Mouse (Mus musculus): ENCODE results near the gene Ptprn. TPM values are rescaled to one million over a fixed set of nuclear protein-coding genes. Genes with fewer than 3 reads are reported as not detected.
"Not testable (repeated sequence)": the region's sequence is repeated elsewhere in the genome, so short reads cannot be mapped to it uniquely, and the experiment has no call there.

Ptprn gene
- polyA plus RNA-seq, 1 experiment from 2014 or later, result 2.0 TPM

- ATAC-seq (ENCODE audit: low read depth) (no peak), DNase-seq (ENCODE audit: low spot score) (no peak)
- no peak overlapping the region for H3K27ac ChIP-seq (replicated peaks; ENCODE audit: low read depth, low read length)
- no peak overlapping the region for H3K4me3 ChIP-seq (ENCODE audit: low read depth, low read length)
- H3K36me3 ChIP-seq (ENCODE audit: control insufficient read depth, insufficient read depth, low read length), result peaks cover 14% of the 10 kb centered on the region; the same call in 1 of the 2 replicates
- no peaks in the 10 kb centered on the region for H3K27me3 ChIP-seq (replicated peaks; ENCODE audit: control insufficient read depth, insufficient read depth, low read length)
- H3K9ac ChIP-seq (ENCODE audit: low read depth, low read length), result no peak overlapping the region
- H3K9me3 ChIP-seq (ENCODE audit: control insufficient read depth, low read length), result no peaks in the 10 kb centered on the region
- no peak overlapping the region for H3K4me2 ChIP-seq (ENCODE audit: low read depth, low read length)
- WGBS, result 75% methylated on average over 16 of the region's 16 CpGs
- peaks cover 4% of the 10 kb centered on the region; the same call in 1 of the 2 replicates for H3K4me1 ChIP-seq (ENCODE audit: control insufficient read depth, insufficient read depth, low read length)
Observed at GRCm38 (mm10) chr1:75247071-75247930, 17.0 kb downstream of the Ptprn start.

GRCm38 (mm10) chr1:75244836-75245235, 19.5 kb downstream of the Ptprn start:
- Histone ChIP-seq H3K4me1 (ENCODE audit: control insufficient read depth, insufficient read depth, low read length) (no peaks in the 10 kb centered on the region), H3K36me3 (ENCODE audit: control insufficient read depth, insufficient read depth, low read length) (peaks cover 32% of the 10 kb centered on the region), H3K4me3 (ENCODE audit: low read depth, low read length) (no peak overlapping the region), H3K9ac (ENCODE audit: low read depth, low read length) (no peak overlapping the region), H3K4me2 (ENCODE audit: low read depth, low read length) (no peak overlapping the region), H3K9me3 (ENCODE audit: control insufficient read depth, low read length) (no peaks in the 10 kb centered on the region), H3K27me3 (replicated peaks; ENCODE audit: control insufficient read depth, insufficient read depth, low read length) (no peaks in the 10 kb centered on the region), H3K27ac (replicated peaks; ENCODE audit: low read depth, low read length) (no peak overlapping the region)
- DNase-seq (ENCODE audit: low spot score) (peak; percentile 74), ATAC-seq (ENCODE audit: low read depth) (peak; percentile 76)
- 23% methylated on average over 4 of the region's 4 CpGs for WGBS

- Histone ChIP-seq H3K9ac (ENCODE audit: low read depth, low read length) (no peak overlapping the region), H3K27ac (replicated peaks; ENCODE audit: low read depth, low read length) (no peak overlapping the region), H3K4me2 (ENCODE audit: low read depth, low read length) (no peak overlapping the region), H3K4me3 (ENCODE audit: low read depth, low read length) (no peak overlapping the region), H3K27me3 (replicated peaks; ENCODE audit: control insufficient read depth, insufficient read depth, low read length) (no peaks in the 10 kb centered on the region), H3K36me3 (ENCODE audit: control insufficient read depth, insufficient read depth, low read length) (peaks cover 37% of the 10 kb centered on the region), H3K4me1 (ENCODE audit: control insufficient read depth, insufficient read depth, low read length) (no peaks in the 10 kb centered on the region), H3K9me3 (ENCODE audit: control insufficient read depth, low read length) (no peaks in the 10 kb centered on the region)
- no peak for DNase-seq (ENCODE audit: low spot score)
- 91% methylated on average over 12 of the region's 12 CpGs for WGBS
- no peak for ATAC-seq (ENCODE audit: low read depth)
Observed at GRCm38 (mm10) chr1:75244175-75244826, 20.0 kb downstream of the Ptprn start.

- 88% methylated on average over 14 of the region's 14 CpGs for whole genome bisulfite sequencing
- Histone ChIP-seq H3K4me1 (ENCODE audit: control insufficient read depth, insufficient read depth, low read length) (no peaks in the 10 kb centered on the region), H3K9me3 (ENCODE audit: control insufficient read depth, low read length) (no peaks in the 10 kb centered on the region), H3K27me3 (replicated peaks; ENCODE audit: control insufficient read depth, insufficient read depth, low read length) (no peaks in the 10 kb centered on the region), H3K27ac (replicated peaks; ENCODE audit: low read depth, low read length) (no peak overlapping the region), H3K4me3 (ENCODE audit: low read depth, low read length) (no peak overlapping the region), H3K36me3 (ENCODE audit: control insufficient read depth, insufficient read depth, low read length) (peaks cover 41% of the 10 kb centered on the region), H3K4me2 (ENCODE audit: low read depth, low read length) (no peak overlapping the region), H3K9ac (ENCODE audit: low read depth, low read length) (no peak overlapping the region)
- DNase-seq (ENCODE audit: low spot score) (no peak), ATAC-seq (ENCODE audit: low read depth) (no peak)
Observed at GRCm38 (mm10) chr1:75243411-75243810, 20.9 kb downstream of the Ptprn start.

- H3K27me3 ChIP-seq (replicated peaks; ENCODE audit: control insufficient read depth, insufficient read depth, low read length), result no peaks in the 10 kb centered on the region
- H3K36me3 ChIP-seq (ENCODE audit: control insufficient read depth, insufficient read depth, low read length), result peaks cover 37% of the 10 kb centered on the region
- DNase-seq (ENCODE audit: low spot score), result no peak
- no peak overlapping the region for H3K27ac ChIP-seq (replicated peaks; ENCODE audit: low read depth, low read length)
- WGBS, result 73% methylated on average over 10 of the region's 10 CpGs
- no peaks in the 10 kb centered on the region for H3K9me3 ChIP-seq (ENCODE audit: control insufficient read depth, low read length)
- no peak overlapping the region for H3K4me3 ChIP-seq (ENCODE audit: low read depth, low read length)
- no peak overlapping the region for H3K4me2 ChIP-seq (ENCODE audit: low read depth, low read length)
- H3K9ac ChIP-seq (ENCODE audit: low read depth, low read length), result no peak overlapping the region
- no peaks in the 10 kb centered on the region for H3K4me1 ChIP-seq (ENCODE audit: control insufficient read depth, insufficient read depth, low read length)
- ATAC-seq (ENCODE audit: low read depth), result no peak
Observed at GRCm38 (mm10) chr1:75239591-75239990, 24.7 kb downstream of the Ptprn start.

GRCm38 (mm10) chr1:75236117-75237050, 27.9 kb downstream of the Ptprn start, which contains the start of gene Dnajb2:
TSS of gene Dnajb2 (plus strand) at chr1:75236406.
- Histone ChIP-seq H3K4me1 (ENCODE audit: control insufficient read depth, insufficient read depth, low read length) (no peaks in the 10 kb centered on the region), H3K9me3 (ENCODE audit: control insufficient read depth, low read length) (no peaks in the 10 kb centered on the region), H3K27me3 (replicated peaks; ENCODE audit: control insufficient read depth, insufficient read depth, low read length) (no peaks in the 10 kb centered on the region), H3K27ac (replicated peaks; ENCODE audit: low read depth, low read length) (peak within 1 kb of the TSS; percentile 80), H3K36me3 (ENCODE audit: control insufficient read depth, insufficient read depth, low read length) (peaks cover 20% of the 10 kb centered on the region), H3K4me3 (ENCODE audit: low read depth, low read length) (peak within 1 kb of the TSS; percentile 69), H3K9ac (ENCODE audit: low read depth, low read length) (peak within 1 kb of the TSS; percentile 81), H3K4me2 (ENCODE audit: low read depth, low read length) (peak within 1 kb of the TSS; percentile 77)
- DNase-seq (ENCODE audit: low spot score) (peak; percentile 92), ATAC-seq (ENCODE audit: low read depth) (peak; percentile 93)
- under 1% methylated on average over 40 of the region's 64 CpGs for WGBS

GRCm38 (mm10) chr1:75234606-75235005, 29.7 kb downstream of the Ptprn start:
- peak; percentile 80 for DNase-seq (ENCODE audit: low spot score)
- 0% methylated on average over 8 of the region's 8 CpGs for WGBS
- H3K27me3 ChIP-seq (replicated peaks; ENCODE audit: control insufficient read depth, insufficient read depth, low read length), result no peaks in the 10 kb centered on the region
- no peak overlapping the region for H3K27ac ChIP-seq (replicated peaks; ENCODE audit: low read depth, low read length)
- peak; percentile 44; the same call in 1 of the 2 replicates for ATAC-seq (ENCODE audit: low read depth)
- H3K9ac ChIP-seq (ENCODE audit: low read depth, low read length), result peak overlapping the region; percentile 15; the same call in 1 of the 2 replicates
- peak overlapping the region; percentile 6; the same call in 1 of the 2 replicates for H3K4me2 ChIP-seq (ENCODE audit: low read depth, low read length)
- H3K9me3 ChIP-seq (ENCODE audit: control insufficient read depth, low read length), result no peaks in the 10 kb centered on the region
- H3K4me3 ChIP-seq (ENCODE audit: low read depth, low read length), result no peak overlapping the region
- H3K36me3 ChIP-seq (ENCODE audit: control insufficient read depth, insufficient read depth, low read length), result peaks cover 6% of the 10 kb centered on the region; the same call in 1 of the 2 replicates
- H3K4me1 ChIP-seq (ENCODE audit: control insufficient read depth, insufficient read depth, low read length), result no peaks in the 10 kb centered on the region

- not testable (repeated sequence) for H3K27ac ChIP-seq (replicated peaks; ENCODE audit: low read depth, low read length); H3K36me3 ChIP-seq (ENCODE audit: control insufficient read depth, insufficient read depth, low read length); H3K27me3 ChIP-seq (replicated peaks; ENCODE audit: control insufficient read depth, insufficient read depth, low read length); H3K4me1 ChIP-seq (ENCODE audit: control insufficient read depth, insufficient read depth, low read length); H3K4me2 ChIP-seq (ENCODE audit: low read depth, low read length); H3K9me3 ChIP-seq (ENCODE audit: control insufficient read depth, low read length); H3K4me3 ChIP-seq (ENCODE audit: low read depth, low read length); DNase-seq (ENCODE audit: low spot score); H3K9ac ChIP-seq (ENCODE audit: low read depth, low read length); ATAC-seq (ENCODE audit: low read depth)
- WGBS, result 63% methylated on average over 4 of the region's 4 CpGs
Observed at GRCm38 (mm10) chr1:75232489-75232888, 31.8 kb downstream of the Ptprn start.
